Mouse (Mus musculus) left cerebral cortex, postnatal 4 days (tissue): ENCODE results near the gene Rpl11. TPM values are rescaled to one million over a fixed set of nuclear protein-coding genes. Genes with fewer than 3 reads are reported as not detected.
"Not testable (repeated sequence)": the region's sequence is repeated elsewhere in the genome, so short reads cannot be mapped to it uniquely, and the experiment has no call there.

Experiments used
- DNase-seq: peaks from one replicate; pipeline ENCODE4 v3.0.0-alpha.2; 2022
- intact Hi-C: fragments of 180-260 bp; cut with DNase I; formaldehyde crosslinking; loops from one replicate; pipeline ENCODE4 v1.15.1; 2025
- total RNA-seq, 2 experiments: library from RNA; stranded (reverse); gene quantifications; 2 replicates each; pipeline ENCODE4 v1.2.3; 2021

The Rpl11 gene
- total RNA-seq, 2 experiments from 2014 or later: 347 to 361 TPM

DNA sequence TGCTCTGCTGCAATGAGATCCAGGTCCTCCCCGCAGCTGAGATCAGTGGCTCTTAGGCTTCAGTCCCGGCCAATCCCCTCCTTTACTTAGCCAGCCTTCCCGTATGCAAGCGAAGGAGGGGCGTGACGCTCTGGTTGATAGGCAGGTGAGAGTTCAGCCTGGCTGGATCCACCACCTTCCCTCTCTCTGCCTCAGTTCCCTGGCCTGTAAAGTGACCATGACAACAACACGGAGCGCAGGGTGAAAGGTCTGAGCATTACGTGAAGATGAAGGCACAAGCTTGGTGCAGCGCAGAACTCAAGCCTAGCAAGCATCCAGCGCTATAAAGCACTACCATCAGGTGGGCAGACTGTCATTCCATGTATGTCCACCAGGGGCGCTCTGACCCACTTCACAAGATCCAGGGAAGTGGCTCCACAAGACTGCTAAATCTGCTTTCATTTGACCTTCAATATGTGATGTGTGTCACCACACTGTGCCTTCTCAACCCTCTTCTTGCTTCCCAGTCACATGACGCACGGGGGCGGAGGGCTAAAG lies 18.0 kb upstream of the Rpl11 start:
- peak; percentile 76 for DNase-seq
- intact Hi-C loops: loop anchor here (2.0 kb wide), 1 partner anchor 88 kb away; no protein-coding TSS in a partner anchor

DNA sequence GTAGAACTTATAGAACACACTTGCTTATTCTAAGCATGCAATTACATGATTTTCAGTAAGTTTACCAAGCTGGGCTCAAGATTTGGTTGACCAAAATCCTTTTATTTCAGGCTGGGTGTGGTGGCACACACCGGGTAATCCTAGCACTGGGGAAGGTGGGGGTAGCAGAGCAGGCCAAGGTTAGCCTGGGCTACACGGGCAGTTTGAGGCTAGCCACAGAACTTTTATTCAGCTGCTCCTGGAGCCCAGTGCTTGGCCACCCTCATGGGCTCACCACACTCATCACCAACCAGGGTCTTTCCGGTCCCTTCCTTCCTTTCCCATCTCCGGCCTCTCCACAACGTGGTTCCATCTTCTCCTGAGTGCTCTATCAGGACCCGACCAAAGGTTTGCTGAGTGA lies 17.4 kb upstream of the Rpl11 start:
- intact Hi-C loops: loop anchor here (2.0 kb wide), 1 partner anchor 88 kb away; no protein-coding TSS in a partner anchor
- DNase-seq: no peak

DNA sequence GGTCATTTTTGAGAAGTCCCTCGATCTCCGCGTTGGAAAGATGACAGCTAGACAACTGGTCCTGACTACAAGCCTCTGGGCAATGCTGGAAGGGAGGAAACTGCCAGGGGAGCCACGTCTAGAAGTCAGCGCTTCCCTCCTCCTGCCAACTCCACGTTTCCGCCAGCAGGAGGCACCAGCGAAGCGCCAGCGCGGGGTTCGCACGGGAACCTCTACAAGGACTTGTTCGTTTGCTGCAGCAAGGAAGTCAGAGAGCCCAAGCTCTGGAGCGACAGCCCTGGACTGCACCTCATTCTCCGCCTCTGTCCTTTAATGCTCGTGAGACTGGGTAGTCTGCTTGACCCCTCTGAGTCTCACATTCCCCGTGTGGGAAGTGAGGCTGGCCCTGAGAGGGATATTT lies 16.7 kb upstream of the Rpl11 start:
- intact Hi-C loops: loop anchor here (2.0 kb wide), 1 partner anchor 89 kb away; no protein-coding TSS in a partner anchor
- DNase-seq: peak; percentile 78

DNA sequence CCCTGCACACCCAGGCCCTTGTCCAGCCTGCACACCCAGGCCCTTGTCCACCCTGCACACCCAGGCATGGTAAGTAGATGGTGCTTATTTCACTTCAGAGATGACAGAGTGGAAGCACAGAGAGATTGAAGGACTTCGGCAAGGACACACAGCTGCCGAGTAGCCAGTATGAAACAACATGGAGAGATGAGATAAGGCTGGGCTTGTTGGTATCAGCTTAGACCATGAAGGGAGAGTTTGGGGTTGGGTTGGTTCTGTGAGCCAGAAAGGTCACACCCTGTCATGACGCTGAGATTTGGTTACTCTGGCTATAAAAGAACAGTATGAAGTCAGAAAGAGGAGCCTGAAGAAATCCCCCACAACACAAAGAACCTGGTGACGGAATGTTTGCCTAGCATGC lies 16.1 kb upstream of the Rpl11 start:
- intact Hi-C loops: no loop called here
- no peak for DNase-seq

DNA sequence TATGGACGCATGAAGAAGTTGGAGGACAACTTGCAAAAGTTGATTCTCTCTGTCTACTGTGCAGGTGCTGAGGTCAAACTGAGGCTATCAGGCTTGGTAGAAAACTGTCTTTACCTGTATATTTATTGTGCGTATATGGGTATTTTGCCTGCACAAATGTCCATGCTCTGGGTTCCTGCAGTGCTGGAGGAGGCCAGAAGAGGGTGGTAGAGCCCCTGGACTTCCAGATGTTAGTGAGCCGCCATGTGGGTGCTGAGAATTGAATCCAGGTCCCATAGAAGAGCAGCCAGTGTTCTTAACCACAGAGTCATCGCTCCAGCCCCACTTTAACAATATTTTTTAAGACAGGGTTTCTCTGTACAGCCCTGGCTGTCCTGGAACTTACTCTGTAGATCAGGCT lies 9.9 kb upstream of the Rpl11 start:
- intact Hi-C loops: no loop called here
- no peak for DNase-seq

DNA sequence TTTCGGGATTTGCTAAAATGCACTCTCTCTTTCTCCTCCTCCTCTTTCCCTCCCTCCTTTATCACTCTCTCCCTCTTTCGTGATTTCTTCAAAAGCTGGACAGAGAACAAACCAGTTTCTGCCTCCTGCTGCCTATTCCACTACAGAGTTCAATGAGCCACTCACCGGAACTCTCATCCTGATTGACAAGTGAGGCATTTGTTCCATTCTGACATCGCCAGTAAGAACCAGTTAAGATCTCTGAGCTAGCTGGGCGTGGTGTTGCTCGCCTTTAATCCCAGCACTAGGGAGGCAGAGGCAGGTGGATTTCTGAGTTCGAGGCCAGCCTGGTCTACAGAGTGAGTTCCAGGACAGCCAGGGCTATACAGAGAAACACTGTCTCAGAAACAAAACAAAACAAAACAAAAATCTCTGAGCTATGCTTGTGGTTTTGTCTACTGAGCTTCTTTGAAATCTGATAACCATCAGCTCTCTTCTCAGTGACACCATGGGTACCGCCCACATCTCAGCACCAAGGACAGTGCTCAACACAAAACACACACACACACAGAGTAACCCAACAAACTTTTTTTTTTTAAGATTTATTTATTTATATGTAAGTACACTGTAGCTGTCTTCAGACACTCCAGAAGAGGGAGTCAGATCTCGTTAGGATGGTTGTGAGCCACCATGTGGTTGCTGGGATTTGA lies 6.7 kb upstream of the Rpl11 start:
- DNase-seq, intact Hi-C loops: not testable (repeated sequence)

DNA sequence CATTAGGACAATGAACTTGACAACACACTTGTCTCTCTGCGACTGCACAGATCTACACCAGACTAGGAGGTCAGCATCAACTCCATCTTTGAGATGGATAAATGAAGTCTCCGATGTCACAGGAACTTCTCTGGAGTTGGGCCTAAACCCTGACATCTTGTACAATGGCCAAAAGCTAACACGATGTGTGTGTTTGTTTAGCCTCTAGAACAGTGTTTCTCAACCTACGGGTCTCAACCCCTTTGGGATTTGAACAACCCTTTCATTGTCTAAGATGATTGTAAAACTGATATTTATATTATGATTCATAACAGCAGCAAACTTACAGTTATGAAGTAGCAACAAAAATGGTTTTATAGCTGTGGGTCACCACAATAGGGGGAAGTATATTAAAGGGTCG lies 4.7 kb upstream of the Rpl11 start:
- no peak for DNase-seq
- intact Hi-C loops: no loop called here

DNA sequence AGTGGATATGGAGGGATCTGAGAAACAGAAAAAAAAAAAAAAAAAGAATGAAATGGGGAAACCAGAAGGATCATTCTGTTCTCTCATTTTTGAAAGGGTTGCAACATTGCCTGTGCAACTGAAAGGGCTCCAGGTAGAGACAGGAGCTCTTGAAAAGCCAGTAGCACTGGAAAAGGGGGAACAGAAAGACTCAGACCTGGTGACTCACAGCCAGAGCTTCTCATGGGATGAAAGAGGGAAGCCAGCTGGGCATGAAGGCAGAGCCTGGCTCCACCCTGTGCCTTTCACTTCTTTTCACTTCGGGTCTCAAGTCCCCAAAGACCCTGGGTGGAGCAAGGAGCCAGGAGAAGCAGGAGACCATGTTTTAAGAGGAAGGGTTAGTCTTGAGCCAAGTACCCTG lies 2.8 kb upstream of the Rpl11 start:
- intact Hi-C loops: no loop called here
- DNase-seq: no peak

DNA sequence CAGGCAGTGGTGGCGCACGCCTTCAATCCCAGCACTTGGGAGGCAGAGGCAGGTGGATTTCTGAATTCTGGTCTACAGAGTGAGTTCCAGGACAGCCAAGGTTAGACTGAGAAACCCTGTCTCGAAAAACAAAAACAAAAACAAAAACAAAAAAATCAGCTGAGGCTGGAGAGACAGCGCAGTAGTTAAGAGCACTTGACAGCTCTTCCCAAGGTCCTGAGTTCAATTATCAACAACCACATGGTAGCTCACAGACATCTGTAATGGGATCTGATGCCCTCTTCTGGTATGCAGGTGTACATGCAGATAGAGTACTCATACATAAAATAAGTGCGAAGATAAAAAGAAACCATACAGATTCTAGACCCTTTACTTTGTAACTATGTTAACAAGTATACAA lies 615 bp upstream of the Rpl11 start:
- intact Hi-C loops: no loop called here
- DNase-seq: no peak

DNA sequence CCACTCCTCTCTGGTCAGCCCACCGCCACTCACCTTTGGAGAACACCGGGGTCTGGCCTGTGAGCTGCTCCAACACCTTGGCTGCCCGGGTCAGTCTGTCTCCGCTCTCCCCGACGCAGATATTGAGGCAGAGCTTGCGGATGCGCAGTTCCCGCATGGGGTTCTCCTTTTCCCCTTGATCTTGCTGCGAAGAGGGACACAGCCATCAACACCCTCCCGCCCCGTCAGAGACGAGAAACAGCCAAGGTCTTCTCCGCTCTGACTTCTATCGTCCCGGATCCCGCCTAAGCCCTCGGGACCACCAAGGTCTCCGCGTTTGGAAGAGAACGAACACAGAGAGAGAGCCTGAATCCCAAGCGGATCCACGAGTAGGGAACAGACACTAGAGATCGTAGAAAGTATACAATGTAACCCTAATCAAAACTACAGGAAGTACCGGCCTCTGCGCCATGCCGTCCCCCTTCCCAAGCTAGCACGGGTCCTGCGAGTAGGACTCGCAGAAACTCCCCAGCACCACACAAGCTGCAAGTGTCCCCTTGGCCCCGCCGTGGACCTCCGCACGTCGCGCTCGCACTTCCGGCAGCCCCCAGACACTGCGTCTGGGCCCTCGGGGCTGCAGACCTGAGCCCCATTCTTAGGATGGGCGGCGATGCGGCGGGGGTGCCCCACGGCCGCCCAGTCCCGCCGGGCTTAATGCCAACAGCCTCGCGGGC lies 538 bp downstream of the Rpl11 start:
- intact Hi-C loops: no loop called here
- DNase-seq: no peak

DNA sequence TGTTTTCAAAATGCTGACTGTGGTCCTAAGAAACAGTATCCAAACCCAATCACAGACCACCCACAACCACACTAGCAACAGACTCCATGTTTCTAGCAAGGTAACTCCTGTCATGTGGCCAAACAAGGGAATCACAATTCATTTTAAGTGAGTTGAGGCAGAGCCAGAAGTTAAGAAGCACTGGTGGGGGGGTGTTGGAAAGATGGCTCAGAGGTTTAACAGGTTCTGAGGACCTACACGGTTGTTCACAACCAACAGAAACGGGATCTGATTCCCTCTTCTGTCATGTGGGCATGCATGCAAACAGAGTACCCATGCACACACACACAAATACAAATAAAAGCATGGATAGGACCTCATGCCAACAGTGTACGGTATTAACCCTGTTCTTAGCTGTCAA lies 1.2 kb downstream of the Rpl11 start:
- intact Hi-C loops: no loop called here
- no peak for DNase-seq

DNA sequence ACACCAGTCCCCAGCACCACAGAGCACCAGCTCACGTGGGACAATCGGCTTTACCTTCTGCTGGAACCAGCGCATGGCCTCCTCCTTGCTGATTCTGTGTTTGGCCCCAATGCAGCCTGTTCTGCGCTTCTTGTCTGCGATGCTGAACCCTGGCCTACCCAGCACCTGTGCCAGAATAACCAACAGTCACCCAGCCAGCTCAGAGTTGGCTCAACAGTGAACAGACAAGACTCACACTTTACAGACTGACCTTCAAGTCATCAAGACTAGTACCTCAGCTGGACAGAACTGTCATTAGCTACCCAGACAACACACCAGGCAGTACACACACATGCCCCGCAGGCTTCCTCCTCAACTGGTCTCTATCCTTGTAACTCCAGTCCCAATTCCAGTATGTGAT lies 3.0 kb downstream of the Rpl11 start:
- intact Hi-C loops: no loop called here

DNA sequence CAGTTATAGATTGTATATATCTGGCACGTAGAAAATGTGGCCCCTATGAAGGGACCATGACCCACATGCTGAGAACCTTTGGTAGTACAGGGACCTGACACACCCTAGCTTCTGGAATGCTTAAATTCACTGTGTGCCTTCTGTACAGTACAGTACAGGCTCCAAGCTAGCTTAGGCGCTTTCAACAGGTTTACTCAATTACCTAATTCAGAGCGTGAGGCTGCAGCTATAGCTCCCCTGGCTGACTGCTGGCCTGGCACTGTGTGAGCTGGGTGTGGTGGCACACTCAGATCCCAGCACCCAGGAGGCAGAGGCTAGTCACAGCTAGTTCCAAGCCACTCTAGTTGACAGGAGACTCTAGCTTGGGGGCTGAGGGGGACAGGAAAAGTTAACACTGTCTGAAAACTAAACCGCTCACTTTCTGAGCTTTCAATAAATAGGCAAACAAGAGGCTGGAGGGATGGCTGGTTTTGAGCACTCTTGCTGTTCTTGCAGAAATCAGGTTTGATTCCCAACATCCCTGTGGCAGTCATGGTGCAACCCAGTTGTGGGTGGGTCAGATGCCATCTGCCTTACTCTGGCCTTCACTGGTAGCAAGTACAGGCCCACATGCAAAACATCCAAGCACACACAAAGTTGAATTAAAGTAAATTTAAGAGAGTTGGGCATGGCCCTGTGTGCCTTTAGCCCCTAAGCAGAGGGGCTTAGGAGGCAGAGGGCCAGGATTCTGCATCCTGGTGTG lies 4.8 kb downstream of the Rpl11 start:
- no peak for DNase-seq
- intact Hi-C loops: no loop called here

More for the DNA sequence above, 3.0 kb downstream of the Rpl11 start:
- DNase-seq: no peak

DNA sequence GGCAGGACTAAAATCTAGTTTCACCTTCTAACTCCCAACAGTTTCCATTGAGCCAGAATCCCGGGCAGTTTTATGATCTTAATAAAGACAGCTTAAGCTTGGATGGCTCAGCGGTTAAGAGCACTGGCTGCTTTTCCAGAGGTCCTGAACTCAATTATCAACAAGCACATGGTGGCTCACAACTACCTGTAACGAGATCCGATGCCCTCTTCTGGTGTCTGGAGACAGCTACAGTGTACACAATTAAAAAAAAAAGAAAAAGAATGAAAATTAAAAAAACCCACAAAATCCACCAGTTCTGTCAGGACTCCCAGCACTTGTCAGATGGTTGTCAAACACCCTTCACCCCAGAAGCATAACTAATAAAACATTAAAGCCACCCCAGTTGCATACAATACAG lies 5.6 kb downstream of the Rpl11 start:
- intact Hi-C loops: no loop called here
- DNase-seq: no peak

DNA sequence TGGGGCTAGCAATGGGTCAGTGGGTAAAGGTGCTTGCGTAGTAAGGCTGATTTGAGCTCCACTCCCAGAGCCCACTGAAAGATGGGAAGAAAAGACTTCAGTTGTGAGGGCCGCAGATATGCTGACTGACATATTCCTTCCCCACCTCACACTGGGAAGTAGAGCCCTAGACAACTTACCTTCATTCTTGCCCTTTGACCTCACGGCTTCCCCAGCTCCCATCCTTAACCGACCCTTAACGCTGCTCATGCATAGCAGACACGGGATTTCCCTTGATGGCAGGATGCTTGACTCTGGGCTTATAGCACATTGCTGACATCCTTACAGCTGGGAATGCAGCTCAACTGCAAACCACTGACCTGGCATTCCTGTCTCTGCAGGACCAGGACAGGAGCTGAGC lies 6.3 kb downstream of the Rpl11 start:
- intact Hi-C loops: no loop called here
- DNase-seq: no peak

DNA sequence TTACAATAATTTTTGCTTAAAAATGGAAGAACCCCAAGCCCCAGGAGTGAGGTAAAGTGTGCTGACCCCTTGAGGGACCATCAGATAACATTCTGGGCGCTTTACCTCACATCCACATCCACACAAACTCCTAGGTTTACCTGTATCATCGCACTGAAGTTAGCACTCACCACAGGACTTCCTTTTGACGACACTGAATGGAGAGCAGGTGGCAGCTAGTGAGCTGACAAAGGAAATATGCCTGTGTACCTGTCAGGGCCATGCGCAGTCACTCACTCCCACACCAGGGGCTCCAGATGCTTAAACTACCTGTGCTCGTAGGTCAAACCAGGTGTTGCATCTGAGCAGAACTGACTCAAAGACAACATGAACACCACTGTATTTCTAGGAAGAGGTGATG lies 8.1 kb downstream of the Rpl11 start:
- DNase-seq: no peak
- intact Hi-C loops: no loop called here

DNA sequence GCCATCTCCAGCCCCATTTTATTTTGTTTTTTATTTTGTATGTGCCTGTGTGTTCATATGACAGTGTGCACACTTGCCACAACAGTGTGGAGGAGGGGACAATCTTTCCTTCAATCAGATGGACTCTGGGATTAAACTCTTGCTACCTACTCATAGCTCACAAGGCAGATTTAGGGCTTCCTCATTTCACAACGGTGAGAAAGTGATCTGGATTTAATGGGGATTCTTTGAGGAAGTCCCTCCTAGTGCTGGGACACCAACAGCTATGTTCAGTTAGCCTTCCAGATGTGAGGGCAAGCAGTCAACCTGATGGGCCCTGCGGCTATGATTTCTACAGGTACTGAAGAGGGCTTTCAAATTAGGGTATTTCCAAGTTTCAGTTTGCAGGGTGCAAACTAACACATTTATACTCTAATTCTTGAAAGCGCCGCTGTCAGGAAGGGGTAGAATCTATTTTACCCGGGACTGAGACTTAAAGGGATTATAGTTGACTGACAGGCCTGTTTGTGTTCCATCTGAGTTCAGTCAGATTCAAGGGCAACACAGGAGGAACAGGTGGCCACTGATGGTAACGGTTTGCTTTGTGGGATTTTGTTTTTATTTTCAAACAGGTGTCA lies 9.3 kb downstream of the Rpl11 start:
- DNase-seq: no peak

DNA sequence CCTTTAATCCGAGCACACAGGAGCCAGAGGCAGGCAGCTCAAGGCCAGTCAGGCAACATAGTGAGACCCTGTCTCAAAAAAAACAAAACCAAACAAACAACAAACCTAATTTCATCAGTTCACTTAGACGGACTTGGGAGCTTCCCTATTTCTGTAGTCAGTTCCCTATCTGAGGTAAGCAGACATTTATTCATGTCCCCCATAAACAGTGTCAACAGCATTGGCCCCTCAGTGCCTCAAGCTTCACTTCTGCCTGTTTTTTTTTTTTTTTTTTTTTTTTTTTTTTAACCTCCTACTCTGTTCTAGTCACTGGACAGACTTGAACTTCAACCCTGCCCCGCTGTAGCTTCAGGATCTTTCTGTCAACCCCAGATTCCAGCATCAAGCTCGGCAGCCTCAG lies 18.1 kb downstream of the Rpl11 start:
- intact Hi-C loops: no loop called here
- no peak for DNase-seq

More for the DNA sequence above, 9.3 kb downstream of the Rpl11 start:
- intact Hi-C loops: no loop called here

DNA sequence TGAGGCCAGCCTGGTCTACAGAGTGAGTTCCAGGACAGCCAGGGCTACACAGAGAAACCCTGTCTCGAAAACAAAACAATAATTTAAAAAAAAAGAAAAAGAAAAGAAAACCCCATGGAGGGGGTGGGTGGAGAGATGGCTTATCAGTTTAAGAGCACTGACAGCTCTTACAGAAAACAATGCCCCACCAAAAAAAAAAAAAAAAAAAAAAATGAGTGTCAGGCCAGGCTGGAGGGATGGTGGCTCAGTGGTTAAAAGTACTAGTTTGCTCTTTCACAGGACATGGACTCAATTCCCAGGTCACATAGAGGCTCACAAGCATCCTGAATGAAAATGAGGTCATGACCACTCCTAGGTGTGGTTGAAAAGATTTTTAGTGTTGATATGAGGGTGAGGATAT lies 20.0 kb downstream of the Rpl11 start:
- intact Hi-C loops: no loop called here
- no peak for DNase-seq

DNA sequence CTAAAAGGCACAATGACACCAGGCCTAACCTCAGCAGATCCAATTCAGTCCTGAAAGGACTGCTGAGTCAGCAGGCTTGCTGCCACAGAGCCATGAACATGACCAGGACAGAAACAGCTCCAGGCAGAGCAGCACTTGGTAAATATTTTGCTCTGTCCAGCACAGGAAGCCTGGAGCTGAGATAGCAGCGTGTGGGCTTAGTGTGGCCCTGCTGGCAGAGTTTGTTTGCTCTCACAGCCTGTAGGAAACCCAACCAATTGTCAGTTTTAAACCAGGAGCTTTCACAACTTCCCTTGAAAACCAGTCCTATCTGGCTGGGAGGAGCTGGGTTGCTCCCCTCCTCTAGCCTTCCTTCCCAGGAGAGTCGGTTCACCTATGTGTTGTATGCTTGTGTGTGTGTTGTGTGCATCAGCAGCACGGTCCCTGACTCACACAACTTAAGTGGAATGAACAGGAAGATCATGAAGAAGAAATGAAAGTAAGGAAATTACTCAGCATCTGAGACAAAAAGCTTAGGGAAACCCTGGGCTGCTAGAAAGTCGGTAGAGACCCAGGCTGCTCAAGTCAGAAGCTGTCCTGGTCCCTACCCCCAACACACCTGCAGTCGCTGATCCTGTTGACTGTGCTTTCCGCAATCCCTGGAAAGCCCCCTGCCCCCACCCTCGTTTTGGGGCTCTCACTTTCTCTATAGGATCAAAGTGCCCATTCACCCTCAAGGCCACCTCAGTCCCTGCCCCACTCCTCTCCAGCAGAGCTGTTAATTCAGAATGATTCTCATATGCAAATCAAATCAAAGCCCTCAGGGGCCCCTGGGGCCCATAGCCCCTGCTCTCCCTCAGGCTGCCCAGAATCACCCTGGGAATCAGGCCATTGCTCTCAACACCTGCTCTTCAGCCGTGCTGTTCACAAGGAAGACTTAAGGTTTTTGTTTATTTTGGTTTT lies 22.0 kb downstream of the Rpl11 start:
- intact Hi-C loops: no loop called here
- peak; percentile 14 for DNase-seq
